Mouse (Mus musculus): ENCODE data around the gene Galnt16. TPM values are rescaled to one million over a fixed set of nuclear protein-coding genes. Genes with fewer than 3 reads are reported as not detected.
A peak's percentile ranks its signal among the peaks of the same experiment; 100 is the strongest.

The Galnt16 gene
- total RNA-seq, 2 experiments from 2014 or later = 192 to 196 TPM

DNA sequence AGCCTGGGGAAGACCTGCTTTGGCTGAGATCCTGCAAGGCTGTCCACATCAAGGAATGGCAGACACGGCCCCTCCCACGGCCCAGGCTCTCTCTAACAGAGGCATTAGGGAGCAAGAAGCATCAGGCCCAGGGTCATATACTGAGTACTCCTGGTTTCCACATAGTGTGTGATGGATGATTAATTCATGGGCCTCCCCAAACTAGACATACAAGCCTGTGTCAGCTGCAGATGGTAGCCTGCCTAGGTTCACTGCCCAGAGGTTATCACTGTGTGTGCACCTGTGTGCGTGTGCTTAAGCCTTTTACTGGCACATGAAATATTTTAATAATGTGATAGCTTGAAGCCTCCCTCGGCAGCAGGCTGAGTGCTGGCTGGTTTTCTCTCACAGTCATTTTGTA, 77.9 kb downstream of the Galnt16 start:
- DNase-seq (ENCODE audit: low spot score in 2 of 2) = no peak

DNA sequence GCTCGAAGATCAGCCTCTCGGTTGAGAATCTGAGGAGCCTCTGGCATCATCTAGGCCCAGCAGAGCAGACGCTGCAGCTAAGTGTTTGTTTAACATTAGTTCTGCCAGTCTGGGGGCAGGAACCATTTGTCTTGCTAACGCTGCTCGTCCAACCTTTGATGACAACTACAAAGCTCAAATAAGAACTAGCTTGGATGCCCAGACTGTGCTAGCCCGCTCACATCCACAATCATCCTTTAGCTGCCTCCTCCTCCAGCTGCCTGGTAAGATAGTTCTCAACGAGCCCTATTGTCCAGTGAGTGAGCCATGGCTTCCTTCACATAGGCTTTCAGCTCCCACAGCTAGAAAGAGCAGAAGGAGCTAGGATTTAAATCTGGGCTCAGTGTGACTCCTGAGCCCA, 80.2 kb downstream of the Galnt16 start:
- DNase-seq (ENCODE audit: low spot score in 2 of 2) = peak in 1 of 2 experiments; percentile 60

DNA sequence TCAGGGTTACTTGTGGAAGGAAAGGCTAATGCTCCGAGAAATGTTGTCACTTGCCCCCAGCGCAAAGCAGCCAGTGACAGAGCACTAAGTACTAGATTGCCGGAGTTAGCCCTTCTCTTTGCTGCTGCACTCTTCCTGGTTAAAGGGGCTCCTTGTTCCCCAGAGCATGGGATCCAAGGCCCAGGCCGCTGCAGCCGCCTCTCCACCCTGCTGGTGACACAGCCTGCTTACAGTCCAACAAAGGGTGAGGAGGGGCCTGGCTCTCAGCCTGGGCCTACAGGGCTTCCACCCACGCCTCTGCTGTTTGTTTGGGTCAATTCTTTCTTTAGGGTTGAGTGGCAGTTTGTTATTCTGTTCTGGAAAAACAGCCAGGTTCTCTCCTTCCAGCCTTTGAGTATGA, 80.7 kb downstream of the Galnt16 start:
- DNase-seq (ENCODE audit: low spot score in 2 of 2) = peak in 1 of 2 experiments; percentile 69

DNA sequence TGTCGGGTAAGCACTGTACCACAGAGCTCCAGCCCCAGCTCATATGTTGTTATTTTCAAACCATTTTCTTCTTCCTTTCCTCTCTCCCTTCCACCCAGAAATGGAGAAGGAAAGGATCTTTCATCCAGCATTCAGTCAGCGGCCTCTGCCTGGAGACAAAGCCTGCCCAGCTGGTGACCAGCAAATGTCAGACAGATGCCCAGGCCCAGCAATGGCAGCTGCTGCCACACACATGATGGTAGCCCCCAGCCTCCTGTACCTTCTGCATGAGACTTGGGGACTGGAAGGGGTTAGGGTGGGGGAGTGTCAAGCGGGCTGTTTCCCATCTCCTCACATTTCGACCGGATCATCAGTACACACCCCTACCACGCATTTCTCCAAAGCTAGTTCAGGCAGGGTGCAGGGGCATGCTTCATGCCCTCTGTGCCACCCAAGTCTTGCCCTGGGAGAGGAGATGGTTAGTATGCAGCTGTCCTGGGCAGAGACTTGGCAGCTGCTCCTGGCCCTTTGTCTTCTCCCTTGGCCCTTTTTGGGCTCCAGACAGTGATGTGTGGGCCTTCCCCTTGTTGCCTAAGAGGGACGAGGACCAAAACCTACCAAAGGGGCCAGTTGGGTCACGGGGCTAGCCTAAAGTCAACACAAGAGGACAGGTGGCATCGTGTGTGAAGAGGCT, 83.7 kb downstream of the Galnt16 start:
- no peak for DNase-seq (ENCODE audit: low spot score in 2 of 2)

DNA sequence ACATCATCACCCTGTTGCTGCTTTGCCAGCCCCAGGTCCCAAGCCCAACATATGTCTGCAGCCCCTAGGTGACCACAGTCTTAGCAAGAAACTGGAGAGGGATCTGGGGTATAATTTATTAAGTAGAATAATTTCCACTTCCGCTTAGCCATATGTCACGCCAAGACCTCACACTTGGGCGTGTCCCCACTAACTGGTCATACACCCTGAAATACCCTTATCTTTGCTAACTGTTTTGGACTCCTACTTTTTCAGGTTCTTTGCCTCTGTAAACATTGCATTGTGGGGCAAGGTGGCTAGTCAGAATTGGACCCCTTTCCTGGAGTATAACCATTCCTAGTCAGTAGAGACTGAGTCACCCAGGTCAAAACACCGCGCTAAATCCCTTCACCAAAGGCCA, 84.4 kb downstream of the Galnt16 start:
- DNase-seq (ENCODE audit: low spot score in 2 of 2) = no peak

DNA sequence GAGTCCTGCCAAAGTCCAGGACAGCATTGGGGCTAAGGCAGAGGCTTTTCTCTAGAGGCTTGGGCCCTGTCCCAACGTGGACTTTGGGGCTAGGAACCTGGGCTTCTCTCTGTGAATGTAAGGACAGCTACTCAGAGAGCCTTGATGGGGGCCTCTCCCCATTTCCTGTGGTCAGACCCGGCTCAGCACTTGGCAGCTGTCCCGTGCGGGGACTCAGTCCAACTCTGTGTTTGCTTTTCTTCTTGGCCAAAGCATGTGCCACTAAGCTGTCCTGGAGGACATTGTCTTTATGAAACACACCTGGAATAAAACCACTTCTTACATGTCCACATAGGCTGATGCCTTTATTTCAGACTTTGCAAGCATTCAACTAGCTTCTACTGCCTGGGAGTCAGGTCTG, 85.5 kb downstream of the Galnt16 start:
- no peak for DNase-seq (ENCODE audit: low spot score in 2 of 2)

DNA sequence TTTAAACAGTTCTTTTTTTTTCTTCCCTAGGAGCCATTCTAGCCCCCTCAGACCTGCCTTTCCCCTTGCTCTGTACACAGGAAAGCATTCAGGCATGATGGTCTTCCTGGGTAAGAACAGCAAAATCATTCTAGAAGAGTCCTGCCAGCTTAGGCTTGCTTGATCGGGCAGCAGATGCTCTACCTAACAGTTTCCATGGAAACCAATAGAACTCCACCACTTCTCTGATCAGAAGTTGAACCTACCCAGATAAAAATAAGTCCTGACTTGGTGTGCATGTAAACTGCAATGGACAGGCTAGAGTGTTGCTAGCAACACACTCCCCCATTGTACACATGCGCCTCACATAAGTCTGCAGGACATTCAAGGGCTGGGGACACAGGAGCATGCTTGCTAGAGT, 86.1 kb downstream of the Galnt16 start:
- peak; percentile 45 to 69 for DNase-seq (ENCODE audit: low spot score in 2 of 2)

DNA sequence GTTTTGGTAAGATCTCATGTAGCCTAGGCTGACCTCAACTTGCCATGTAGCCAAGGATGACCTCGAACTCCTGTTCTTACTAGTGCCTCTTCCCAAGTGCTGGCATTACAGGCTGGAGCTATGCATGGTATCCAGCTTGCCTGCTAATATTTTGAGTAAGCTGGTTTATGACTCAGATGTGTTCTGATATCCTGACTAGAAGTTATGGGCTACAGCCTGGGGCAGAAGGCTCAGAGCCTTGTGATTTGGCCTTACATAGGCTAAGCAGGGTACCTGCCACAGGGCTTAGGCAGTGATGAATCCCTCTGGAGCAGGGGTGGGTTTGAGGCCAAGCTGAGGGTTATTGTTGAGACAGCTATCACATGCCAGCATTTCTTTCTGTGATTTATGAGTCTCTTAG, 90.5 kb downstream of the Galnt16 start:
- DNase-seq (ENCODE audit: low spot score in 2 of 2) = no peak

DNA sequence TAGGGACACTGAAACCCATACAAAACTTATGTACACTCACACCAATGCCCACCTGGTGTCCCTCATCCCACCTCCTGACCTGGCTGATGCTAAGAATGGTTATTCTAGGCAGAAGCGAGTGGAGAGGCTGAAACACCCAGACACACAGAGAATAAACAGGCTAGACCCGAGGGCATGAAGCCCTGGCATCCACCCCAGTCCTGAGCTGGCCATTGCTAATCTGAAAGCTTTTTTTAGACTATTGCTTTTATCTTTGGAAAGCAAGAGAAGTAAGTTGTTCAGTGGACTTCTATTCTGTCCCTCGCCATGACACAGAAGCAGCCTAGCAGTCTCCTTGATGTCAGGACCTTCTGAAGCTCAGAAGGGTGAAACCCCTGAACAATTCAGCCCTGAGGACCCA, 91.9 kb downstream of the Galnt16 start:
- no peak for DNase-seq (ENCODE audit: low spot score in 2 of 2)

DNA sequence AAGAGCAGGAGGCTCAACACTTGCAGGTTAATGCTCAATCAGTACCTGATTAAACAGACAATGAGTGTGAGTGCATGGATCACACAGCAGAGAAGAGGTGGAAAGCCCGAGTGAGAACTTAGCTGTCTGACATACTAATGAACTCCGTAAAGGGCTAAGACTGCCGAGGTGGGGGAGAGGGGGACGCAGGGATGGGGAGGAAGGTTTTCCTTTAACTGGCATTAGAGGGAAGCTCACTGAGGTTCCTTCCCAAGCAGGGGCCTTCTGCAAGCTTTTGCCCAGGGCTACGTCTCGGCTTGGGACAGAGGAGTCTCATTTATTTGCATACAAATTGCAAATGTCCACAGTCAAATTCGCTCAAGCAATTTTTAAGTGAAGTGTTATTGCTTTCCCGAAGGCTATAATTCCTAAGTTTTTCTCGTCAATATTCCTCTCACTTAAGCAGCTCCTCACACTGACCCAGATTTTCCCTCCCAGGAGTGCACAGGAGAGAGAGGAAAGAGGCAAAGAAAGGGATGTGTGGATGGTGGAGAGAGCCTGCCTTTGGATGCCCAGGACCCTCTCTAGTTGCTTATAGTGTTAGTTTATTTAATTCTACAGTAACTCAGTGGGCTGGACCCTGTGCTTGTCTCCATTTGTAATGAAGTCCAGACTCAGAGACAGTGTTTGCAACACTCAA, 94.2 kb downstream of the Galnt16 start:
- no peak for DNase-seq (ENCODE audit: low spot score in 2 of 2)

DNA sequence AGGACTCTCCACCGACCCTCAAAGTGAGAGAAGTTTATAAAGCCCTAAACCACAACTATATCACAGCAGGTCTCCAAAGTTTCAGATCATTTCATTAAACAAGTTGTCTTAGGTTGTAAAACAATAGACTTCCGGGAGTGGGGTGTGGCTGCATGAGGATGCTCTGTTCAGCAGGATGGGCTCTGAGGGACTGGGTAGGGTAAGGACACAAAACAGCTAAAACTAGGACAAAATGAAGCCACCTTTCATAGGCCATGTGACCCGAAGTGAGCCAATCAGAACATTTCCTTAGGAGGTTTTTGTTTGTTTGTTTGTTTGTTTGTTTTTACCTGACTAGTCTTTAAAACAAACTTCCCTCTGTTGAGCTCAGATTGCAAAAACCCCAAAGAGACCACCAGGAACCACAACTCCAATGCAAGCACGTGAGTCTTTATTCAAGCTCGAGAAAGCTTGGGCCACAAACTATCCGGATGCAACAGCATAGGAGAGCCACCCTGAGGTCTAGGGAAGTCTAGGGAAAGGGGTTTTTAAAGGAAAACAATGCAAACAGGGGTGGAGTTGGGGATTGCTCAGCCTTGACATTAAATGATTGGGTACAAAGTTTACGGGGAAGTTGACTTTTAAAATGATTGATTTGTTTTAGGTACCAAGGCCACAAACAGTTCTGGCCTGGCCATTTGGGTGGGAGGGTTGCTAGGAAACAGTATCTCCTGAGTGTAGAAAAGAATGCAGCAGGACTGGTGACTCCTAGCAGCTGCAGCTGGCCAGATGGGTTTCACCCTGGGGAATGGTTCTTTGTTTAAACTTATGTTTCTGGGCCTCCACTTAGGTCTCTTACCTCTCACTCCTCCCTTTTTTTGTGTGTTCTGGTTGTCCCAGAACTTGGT, 97.5 kb downstream of the Galnt16 start:
- DNase-seq (ENCODE audit: low spot score in 2 of 2) = no peak

DNA sequence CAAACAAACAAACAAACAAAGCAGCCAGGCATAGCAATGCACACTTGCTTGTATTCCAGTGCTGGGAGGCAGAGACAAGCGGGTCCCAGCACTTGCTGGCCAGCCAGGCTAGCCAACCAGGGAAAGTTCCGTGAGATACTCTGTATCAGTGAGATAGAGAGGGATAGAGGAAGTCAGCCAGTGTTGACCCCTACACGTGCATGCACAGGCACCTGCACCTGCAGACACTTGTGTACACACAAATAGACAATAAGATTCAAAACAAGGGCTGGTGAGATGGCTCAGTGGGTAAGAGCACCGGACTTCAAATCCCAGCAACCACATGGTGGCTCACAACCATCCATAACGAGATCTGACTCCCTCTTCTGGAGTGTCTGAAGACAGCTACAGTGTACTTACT, 102.4 kb downstream of the Galnt16 start:
- DNase-seq (ENCODE audit: low spot score in 2 of 2) = no peak

DNA sequence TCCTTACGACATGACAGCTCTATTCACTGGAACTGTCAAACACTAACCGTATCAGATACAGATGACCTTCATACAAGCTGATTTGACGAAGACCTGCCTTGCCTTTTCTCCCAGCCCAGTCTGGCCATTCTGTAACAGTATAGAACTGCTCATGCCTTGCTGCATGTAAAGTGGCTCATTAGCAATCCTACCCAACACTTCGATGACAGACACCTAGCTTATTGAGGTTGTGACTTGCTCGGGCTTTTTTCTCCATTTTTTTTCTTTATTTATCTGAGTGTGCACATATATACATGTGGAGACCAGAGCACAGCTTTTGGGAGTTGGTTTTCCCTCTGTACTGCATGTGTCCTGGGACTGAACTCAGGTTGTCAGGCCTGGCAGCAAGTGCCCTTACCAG, 113.7 kb downstream of the Galnt16 start:
- DNase-seq (ENCODE audit: low spot score in 2 of 2) = no peak

DNA sequence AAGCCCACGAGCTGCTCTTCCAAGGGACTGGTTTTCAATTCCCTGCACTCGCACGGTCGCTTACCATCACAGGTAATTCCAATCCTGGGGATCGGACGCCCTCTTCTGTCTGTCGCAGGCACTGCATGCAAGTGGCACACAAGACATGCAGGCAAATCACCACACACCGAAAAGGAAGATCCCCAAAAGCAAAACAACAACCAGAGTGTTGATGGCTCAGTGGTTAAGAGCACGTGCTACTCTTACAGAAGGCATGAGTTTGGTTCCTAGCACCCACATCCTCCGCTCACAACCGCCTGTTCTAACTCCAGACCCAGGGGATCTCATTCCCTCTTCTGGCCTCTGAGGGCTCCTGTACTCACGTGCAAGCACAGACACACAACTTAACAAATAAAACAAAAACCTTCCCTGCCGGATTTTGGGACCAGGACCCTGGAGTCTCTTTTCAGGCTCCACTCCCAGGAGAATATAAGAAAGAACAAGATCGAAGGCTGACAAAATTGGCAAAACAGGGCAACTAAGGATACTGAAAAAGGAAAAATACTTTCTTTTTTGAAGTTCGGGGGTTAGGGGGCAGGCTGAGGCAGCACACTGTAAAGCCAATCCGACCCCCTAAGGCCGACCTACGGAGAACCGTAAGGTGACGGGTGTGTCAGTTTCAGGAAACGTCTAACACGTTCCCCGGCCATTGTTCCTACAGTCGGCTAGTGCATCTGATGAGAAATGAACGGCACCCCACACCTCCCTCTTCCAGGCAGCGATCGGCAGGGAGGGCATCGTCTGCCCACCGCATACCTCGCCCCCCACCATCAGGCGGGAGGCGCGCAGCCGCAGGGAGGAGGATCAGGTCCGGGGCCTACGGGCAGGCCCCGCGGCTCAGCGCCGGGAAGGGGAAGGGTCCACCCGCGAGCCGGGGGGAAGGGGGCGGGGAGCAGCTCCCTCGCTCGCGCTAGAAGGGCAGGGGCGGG, 124.9 kb downstream of the Galnt16 start:
- peak in 1 of 2 experiments; percentile 37 for DNase-seq (ENCODE audit: low spot score in 2 of 2)

DNA sequence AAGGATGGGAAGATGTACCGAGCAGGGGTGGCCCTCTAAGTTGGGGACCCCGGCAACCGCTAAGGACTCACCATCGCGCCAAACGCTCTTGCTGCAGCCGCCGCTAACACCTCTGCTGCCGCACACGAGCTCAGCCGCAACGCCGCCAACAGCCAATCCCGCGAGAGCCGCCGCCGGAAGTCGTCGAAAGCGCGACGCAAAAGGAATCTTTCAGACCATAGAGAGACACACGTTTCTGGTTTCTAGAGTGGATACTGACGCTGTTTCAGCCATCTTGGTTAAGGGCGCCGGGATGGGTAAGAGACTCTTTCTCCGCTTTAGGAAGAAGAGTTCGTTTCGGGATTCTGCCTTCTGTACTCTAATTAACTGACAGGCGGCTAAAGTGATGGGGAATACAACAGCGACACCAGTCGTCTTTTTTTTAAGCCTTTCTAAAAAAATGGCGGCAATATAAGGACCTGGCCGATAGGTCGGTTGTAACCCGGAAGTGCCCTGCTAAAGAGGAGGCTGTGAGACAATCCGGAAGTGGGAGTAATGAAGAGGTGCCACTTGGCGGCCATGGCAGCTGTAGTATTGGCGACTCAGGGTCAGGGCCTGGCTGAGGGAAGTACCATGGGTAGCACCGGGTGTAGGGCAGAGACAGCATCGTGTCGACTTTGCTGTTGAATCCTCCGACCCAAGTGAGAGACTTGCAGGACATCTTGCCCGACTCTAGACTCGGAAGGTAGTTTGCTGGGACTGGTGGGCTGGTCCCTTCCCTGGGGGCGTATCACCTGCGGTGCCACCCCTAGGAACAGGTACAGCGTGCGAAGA, 125.8 kb downstream of the Galnt16 start, which contains the start of the genes Slc39a9 and Erh:
Gene Slc39a9 (plus strand): TSS at position 191 of the 813 bp plus-strand sequence.
Gene Erh (minus strand): TSS at position 649 of the 813 bp plus-strand sequence.
- peak; percentile 93 to 97 for DNase-seq (ENCODE audit: low spot score in 2 of 2)

DNA sequence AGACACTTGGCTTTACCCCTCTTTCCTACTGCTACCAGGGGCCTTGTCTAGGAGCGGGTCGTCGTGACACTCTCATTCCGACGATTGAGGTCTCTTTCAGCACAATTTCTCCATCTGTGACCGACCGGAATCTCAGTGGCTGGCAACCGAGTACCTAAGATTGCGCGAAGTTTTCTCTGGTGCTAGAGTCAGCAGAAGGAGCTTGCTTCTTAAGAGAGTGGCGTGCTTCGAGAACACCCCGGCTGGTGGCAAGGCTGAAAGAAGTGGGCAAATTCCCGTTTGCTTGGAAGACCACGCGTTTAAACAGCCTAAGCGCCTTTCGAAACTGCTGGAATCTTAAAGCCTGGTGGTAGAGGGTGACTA, 126.4 kb downstream of the Galnt16 start:
- no peak for DNase-seq (ENCODE audit: low spot score in 2 of 2)

DNA sequence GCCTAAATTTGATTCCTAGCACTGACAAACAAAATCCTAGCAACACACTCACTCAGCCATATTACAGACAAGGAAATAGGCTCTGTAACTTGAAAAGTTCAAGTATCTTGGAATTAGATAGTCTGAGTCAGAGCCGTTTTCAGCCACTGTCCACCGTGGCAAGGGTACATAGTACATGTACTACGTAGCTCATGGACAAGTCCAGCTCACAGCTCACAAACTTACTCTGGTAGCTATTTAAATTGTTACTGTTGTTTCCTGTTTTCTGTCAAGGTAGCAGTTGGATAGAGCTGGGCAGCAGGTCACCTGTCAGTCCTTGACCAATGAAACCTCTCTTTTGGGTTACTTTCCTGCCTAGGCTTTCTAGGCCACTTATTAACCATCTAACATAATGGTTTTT, 128.3 kb downstream of the Galnt16 start:
- no peak for DNase-seq (ENCODE audit: low spot score in 2 of 2)

DNA sequence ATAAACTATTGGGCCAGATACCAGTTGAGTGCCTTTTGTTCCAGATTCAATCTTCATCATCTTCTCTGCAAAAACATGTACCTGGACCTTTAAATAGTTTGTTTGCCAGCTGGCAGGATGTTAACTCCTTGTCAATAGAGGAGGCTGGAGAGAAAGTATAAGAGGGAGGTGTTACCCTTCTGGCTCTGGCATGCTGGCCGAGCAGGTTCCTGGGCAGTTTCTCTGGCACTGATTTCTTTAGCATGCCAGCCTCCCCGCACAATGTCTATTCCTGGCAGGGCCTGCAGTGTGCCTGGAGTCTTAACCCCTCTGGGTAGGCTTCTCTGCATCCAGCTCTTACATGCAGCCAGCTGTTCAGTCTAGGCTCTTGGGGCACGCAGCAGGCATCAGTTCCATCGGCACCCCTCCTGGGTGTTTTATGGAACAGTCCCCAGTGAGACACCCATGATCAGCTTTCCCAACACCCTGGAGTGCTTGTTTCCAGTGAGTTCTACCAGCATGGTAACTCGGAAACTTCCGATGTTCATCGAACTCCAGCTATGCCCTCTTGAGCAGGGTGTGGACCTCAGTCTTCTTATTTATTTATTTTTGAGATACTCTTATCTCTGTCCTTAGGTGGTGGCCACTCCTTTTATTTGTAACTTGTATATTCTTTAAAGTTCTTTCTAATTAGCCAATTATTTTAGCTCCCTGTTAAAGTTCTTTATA, 136.0 kb downstream of the Galnt16 start:
- DNase-seq (ENCODE audit: low spot score in 2 of 2) = no peak

DNA sequence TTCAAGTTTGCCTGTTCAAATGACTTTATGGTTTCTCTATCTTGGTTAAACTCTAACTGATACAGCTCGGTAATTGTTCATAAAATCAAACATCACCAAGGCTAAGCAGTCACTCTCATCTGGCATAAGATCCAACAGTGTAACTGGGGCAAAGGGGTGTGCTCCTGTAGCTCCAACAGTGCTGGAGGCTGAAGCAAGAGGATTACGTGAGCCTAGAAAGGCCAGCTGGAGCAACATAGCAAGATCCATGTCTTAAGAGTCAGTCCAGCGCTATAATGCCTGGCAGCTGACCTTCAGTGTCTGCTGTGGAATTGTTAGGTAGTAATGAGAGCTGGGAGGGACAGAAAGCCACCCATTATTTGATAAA, 136.6 kb downstream of the Galnt16 start:
- no peak for DNase-seq (ENCODE audit: low spot score in 2 of 2)
